Mouse (Mus musculus): Measurements from ENCODE around the gene Fgfr2. TPM values are rescaled to one million over a fixed set of nuclear protein-coding genes. Genes with fewer than 3 reads are reported as not detected.

Fgfr2 gene
- polyA plus RNA-seq, 1 experiment: 14.7 TPM

- no peak for TF ChIP-seq CTCF (IDR thresholded peaks at IDR 0.05; ENCODE audit: extremely low read depth, insufficient read length, insufficient replicate concordance, low read depth, low read length)
- no peak for TF ChIP-seq POLR2A (IDR thresholded peaks at IDR 0.05; ENCODE audit: low read depth, low read length)
- H3K36me3 ChIP-seq (ENCODE audit: control insufficient read depth, insufficient read depth, low read length): no peaks in the 10 kb centered on the region
- WGBS: 92% methylated on average over 4 of the region's 4 CpGs
- H3K4me3 ChIP-seq (ENCODE audit: low read depth, low read length): no peak overlapping the region
- no peaks in the 10 kb centered on the region for H3K4me1 ChIP-seq (ENCODE audit: control insufficient read depth, insufficient read depth, insufficient read length, low read length)
- no peaks in the 10 kb centered on the region for H3K27me3 ChIP-seq (ENCODE audit: control insufficient read depth, insufficient read depth, low read length)
- no peak overlapping the region for H3K27ac ChIP-seq (ENCODE audit: insufficient read depth, low read depth, low read length)
Measured at GRCm38 (mm10) chr7:132253078-132253477, 870.1 kb downstream of the Fgfr2 start.

- H3K36me3 ChIP-seq (ENCODE audit: control insufficient read depth, insufficient read depth, low read length): no peaks in the 10 kb centered on the region
- H3K4me1 ChIP-seq (ENCODE audit: control insufficient read depth, insufficient read depth, insufficient read length, low read length): no peaks in the 10 kb centered on the region
- H3K27ac ChIP-seq (ENCODE audit: insufficient read depth, low read depth, low read length): no peak overlapping the region
- TF ChIP-seq POLR2A (IDR thresholded peaks at IDR 0.05; ENCODE audit: low read depth, low read length): no peak
- TF ChIP-seq CTCF (IDR thresholded peaks at IDR 0.05; ENCODE audit: extremely low read depth, insufficient read length, insufficient replicate concordance, low read depth, low read length): no peak
- no peak overlapping the region for H3K4me3 ChIP-seq (ENCODE audit: low read depth, low read length)
- H3K27me3 ChIP-seq (ENCODE audit: control insufficient read depth, insufficient read depth, low read length): no peaks in the 10 kb centered on the region
- 76% methylated on average over 10 of the region's 10 CpGs for WGBS
Measured at GRCm38 (mm10) chr7:132249563-132250119, 873.5 kb downstream of the Fgfr2 start.

- Histone ChIP-seq H3K4me1 (ENCODE audit: control insufficient read depth, insufficient read depth, insufficient read length, low read length) (no peaks in the 10 kb centered on the region), H3K36me3 (ENCODE audit: control insufficient read depth, insufficient read depth, low read length) (no peaks in the 10 kb centered on the region), H3K27ac (ENCODE audit: insufficient read depth, low read depth, low read length) (no peak overlapping the region), H3K27me3 (ENCODE audit: control insufficient read depth, insufficient read depth, low read length) (no peaks in the 10 kb centered on the region), H3K4me3 (ENCODE audit: low read depth, low read length) (no peak overlapping the region)
- 74% methylated on average over 11 of the region's 11 CpGs for WGBS
- TF ChIP-seq POLR2A (IDR thresholded peaks at IDR 0.05; ENCODE audit: low read depth, low read length) (no peak), CTCF (IDR thresholded peaks at IDR 0.05; ENCODE audit: extremely low read depth, insufficient read length, insufficient replicate concordance, low read depth, low read length) (no peak)
Measured at GRCm38 (mm10) chr7:132247567-132247966, 875.6 kb downstream of the Fgfr2 start.

- Histone ChIP-seq H3K4me1 (ENCODE audit: control insufficient read depth, insufficient read depth, insufficient read length, low read length) (no peaks in the 10 kb centered on the region), H3K27me3 (ENCODE audit: control insufficient read depth, insufficient read depth, low read length) (no peaks in the 10 kb centered on the region), H3K4me3 (ENCODE audit: low read depth, low read length) (no peak overlapping the region), H3K27ac (ENCODE audit: insufficient read depth, low read depth, low read length) (no peak overlapping the region), H3K36me3 (ENCODE audit: control insufficient read depth, insufficient read depth, low read length) (no peaks in the 10 kb centered on the region)
- WGBS: 90% methylated on average over 5 of the region's 5 CpGs
- TF ChIP-seq CTCF (IDR thresholded peaks at IDR 0.05; ENCODE audit: extremely low read depth, insufficient read length, insufficient replicate concordance, low read depth, low read length) (no peak), POLR2A (IDR thresholded peaks at IDR 0.05; ENCODE audit: low read depth, low read length) (no peak)
Measured at GRCm38 (mm10) chr7:132247091-132247490, 876.1 kb downstream of the Fgfr2 start.

GRCm38 (mm10) chr7:132245730-132246129 lies 877.4 kb downstream of the Fgfr2 start:
- Histone ChIP-seq H3K27ac (ENCODE audit: insufficient read depth, low read depth, low read length) (no peak overlapping the region), H3K36me3 (ENCODE audit: control insufficient read depth, insufficient read depth, low read length) (no peaks in the 10 kb centered on the region)

GRCm38 (mm10) chr7:132244637-132245036 lies 878.5 kb downstream of the Fgfr2 start:
- no peaks in the 10 kb centered on the region for H3K36me3 ChIP-seq (ENCODE audit: control insufficient read depth, insufficient read depth, low read length)
- H3K27me3 ChIP-seq (ENCODE audit: control insufficient read depth, insufficient read depth, low read length): no peaks in the 10 kb centered on the region
- WGBS: 95% methylated on average over 14 of the region's 14 CpGs
- H3K27ac ChIP-seq (ENCODE audit: insufficient read depth, low read depth, low read length): no peak overlapping the region
- no peak overlapping the region for H3K4me3 ChIP-seq (ENCODE audit: low read depth, low read length)
- H3K4me1 ChIP-seq (ENCODE audit: control insufficient read depth, insufficient read depth, insufficient read length, low read length): no peaks in the 10 kb centered on the region
- TF ChIP-seq POLR2A (IDR thresholded peaks at IDR 0.05; ENCODE audit: low read depth, low read length) (no peak), CTCF (IDR thresholded peaks at IDR 0.05; ENCODE audit: extremely low read depth, insufficient read length, insufficient replicate concordance, low read depth, low read length) (no peak)

More at GRCm38 (mm10) chr7:132245730-132246129, 877.4 kb downstream of the Fgfr2 start:
- no peak overlapping the region for H3K4me3 ChIP-seq (ENCODE audit: low read depth, low read length)
- 91% methylated on average over 6 of the region's 6 CpGs for WGBS
- H3K27me3 ChIP-seq (ENCODE audit: control insufficient read depth, insufficient read depth, low read length): no peaks in the 10 kb centered on the region
- TF ChIP-seq POLR2A (IDR thresholded peaks at IDR 0.05; ENCODE audit: low read depth, low read length): no peak
- TF ChIP-seq CTCF (IDR thresholded peaks at IDR 0.05; ENCODE audit: extremely low read depth, insufficient read length, insufficient replicate concordance, low read depth, low read length): no peak
- no peaks in the 10 kb centered on the region for H3K4me1 ChIP-seq (ENCODE audit: control insufficient read depth, insufficient read depth, insufficient read length, low read length)

GRCm38 (mm10) chr7:132243225-132243624 lies 879.9 kb downstream of the Fgfr2 start:
- Histone ChIP-seq H3K36me3 (ENCODE audit: control insufficient read depth, insufficient read depth, low read length) (0 out of 2 replicates have a peak, but pooled peaks cover under 1% of the 10 kb centered on the region), H3K4me3 (ENCODE audit: low read depth, low read length) (no peak overlapping the region), H3K4me1 (ENCODE audit: control insufficient read depth, insufficient read depth, insufficient read length, low read length) (no peaks in the 10 kb centered on the region), H3K27ac (ENCODE audit: insufficient read depth, low read depth, low read length) (no peak overlapping the region), H3K27me3 (ENCODE audit: control insufficient read depth, insufficient read depth, low read length) (no peaks in the 10 kb centered on the region)
- WGBS: 53% methylated on average over 5 of the region's 5 CpGs
- TF ChIP-seq CTCF (IDR thresholded peaks at IDR 0.05; ENCODE audit: extremely low read depth, insufficient read length, insufficient replicate concordance, low read depth, low read length) (no peak), POLR2A (IDR thresholded peaks at IDR 0.05; ENCODE audit: low read depth, low read length) (no peak)

Data from small intestine, adult 2 months (tissue).